Mouse (Mus musculus) kidney, postnatal 0 days (tissue): ENCODE measurements around the gene Cldn13. TPM values are rescaled to one million over a fixed set of nuclear protein-coding genes. Genes with fewer than 3 reads are reported as not detected.

ENCODE experiments used
- ATAC-seq: fragments of 200-750 bp; cut with Nextera tagmentation; replicated peaks from 2 replicates; pipeline ENCODE4 v1.8.0; 2017; ENCODE audit warnings: low read depth, moderate number of reproducible peaks, moderate TSS enrichment, moderate library complexity; ENCODE audit not compliant: low FRiP score
- DNase-seq: peaks from one replicate; pipeline ENCODE4 v3.0.0-alpha.2; 2016; ENCODE audit warnings: low spot score
- H3K27ac ChIP-seq: fragments of 300-500 bp; sonication (generic); 2 replicates; pipeline ENCODE4 v1.5.1; 2014; ENCODE audit warnings: mild to moderate bottlenecking
- H3K27me3 ChIP-seq: fragments of 300-500 bp; sonication (generic); 2 replicates; pipeline ENCODE4 v1.6.1; 2014; ENCODE audit warnings: low read length, mixed read lengths; ENCODE audit not compliant: insufficient read depth
- H3K36me3 ChIP-seq: fragments of 300-500 bp; sonication (generic); 2 replicates; pipeline ENCODE4 v1.6.1; 2014; ENCODE audit warnings: low read length, mixed read lengths; ENCODE audit not compliant: insufficient read depth
- H3K4me1 ChIP-seq: fragments of 300-500 bp; sonication (generic); replicated peaks from 2 replicates; pipeline ENCODE4 v1.6.1; 2014; ENCODE audit warnings: antibody characterized with exemption, low read length, mixed read lengths; ENCODE audit not compliant: insufficient read depth
- H3K4me2 ChIP-seq: fragments of 300-500 bp; sonication (generic); 2 replicates; pipeline ENCODE4 v1.6.1; 2014; ENCODE audit warnings: mild to moderate bottlenecking, low read length, moderate library complexity, mixed read lengths
- H3K4me3 ChIP-seq: fragments of 300-500 bp; sonication (generic); replicated peaks from 2 replicates; pipeline ENCODE4 v1.5.1; 2014; ENCODE audit warnings: low read depth, low read length
- H3K9ac ChIP-seq: fragments of 300-500 bp; sonication (generic); 2 replicates; pipeline ENCODE4 v1.6.1; 2014; ENCODE audit warnings: low read depth, low read length
- H3K9me3 ChIP-seq: fragments of 300-500 bp; sonication (generic); replicated peaks from 2 replicates; pipeline ENCODE4 v1.6.1; 2016; ENCODE audit warnings: low read length, inconsistent platforms, mixed read lengths
- CTCF ChIP-seq: IDR thresholded peaks from 2 replicates; pipeline ENCODE4 v1.5.1; 2016; ENCODE audit warnings: antibody characterized with exemption, low read depth, mild to moderate bottlenecking, moderate library complexity
- WGBS: fragments of 180-500 bp; shearing (Covaris S2); extraction: QIAGEN DNeasy Blood & Tissue Kit; methylation state at CpG from one replicate; pipeline ENCODE4 v1.1.7; 2014; 5-methylcytosine and 5-hydroxymethylcytosine counted together
- polyA plus RNA-seq: library from polyadenylated mRNA; unstranded; fragments of >200 nt; fragmentation: Nextera tagmentation; extraction: Ambion mirVana; gene quantifications from 2 replicates; pipeline ENCODE4 v1.2.1, GENCODE M21; 2015

Cldn13 gene
- polyA plus RNA-seq, 1 experiment from 2014 or later = 0.14 TPM

GRCm38 (mm10) chr5:134892717-134893116 is 22.6 kb downstream of the Cldn13 start:
- Histone ChIP-seq H3K9ac (no peak overlapping the region), H3K9me3 (no peaks in the 10 kb centered on the region), H3K4me1 (no peaks in the 10 kb centered on the region), H3K36me3 (no peaks in the 10 kb centered on the region), H3K27me3 (no peaks in the 10 kb centered on the region), H3K27ac (no peak overlapping the region), H3K4me2 (no peak overlapping the region), H3K4me3 (no peak overlapping the region)
- 86% methylated on average over 5 of the region's 5 CpGs for WGBS
- no peak for DNase-seq
- no peak for ATAC-seq
- no peak; the same call in 1 of the 2 replicates for TF ChIP-seq CTCF

- 76% methylated on average over 8 of the region's 8 CpGs for WGBS
- no peak for ATAC-seq
- H3K27me3 ChIP-seq = no peaks in the 10 kb centered on the region
- H3K4me1 ChIP-seq = no peaks in the 10 kb centered on the region
- no peak overlapping the region for H3K9ac ChIP-seq
- no peaks in the 10 kb centered on the region for H3K9me3 ChIP-seq
- H3K4me2 ChIP-seq = no peak overlapping the region
- DNase-seq = peak; percentile 43
- TF ChIP-seq CTCF = no peak
- H3K4me3 ChIP-seq = no peak overlapping the region
- H3K27ac ChIP-seq = peak overlapping the region; percentile 11; the same call in 1 of the 2 replicates
- H3K36me3 ChIP-seq = no peaks in the 10 kb centered on the region
Observed at GRCm38 (mm10) chr5:134891552-134891951, 23.8 kb downstream of the Cldn13 start.

DNA sequence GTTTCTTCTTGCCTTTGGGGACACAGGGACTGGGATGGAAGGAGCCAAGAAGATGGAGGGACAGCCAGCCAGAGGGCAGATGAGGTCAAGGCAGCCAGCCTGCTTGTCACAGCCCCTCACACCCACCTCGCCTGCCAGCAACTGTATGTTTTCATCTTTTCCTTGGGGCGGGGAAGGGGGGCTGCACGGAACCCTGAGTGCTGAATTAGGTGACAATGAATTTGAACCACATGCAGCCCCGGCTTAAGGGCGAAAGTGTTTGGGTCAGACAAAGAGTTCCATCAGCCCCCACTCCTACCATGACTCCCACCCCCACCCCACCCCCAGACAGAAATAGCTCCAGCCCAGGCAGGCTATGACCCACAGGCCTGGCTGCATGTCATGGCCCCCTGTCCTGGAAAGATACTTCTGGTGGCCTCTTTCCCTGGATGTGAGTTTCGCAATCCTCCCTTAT is 24.7 kb downstream of the Cldn13 start:
- Histone ChIP-seq H3K4me3 (no peak overlapping the region), H3K4me1 (no peaks in the 10 kb centered on the region), H3K9ac (no peak overlapping the region), H3K36me3 (no peaks in the 10 kb centered on the region), H3K27me3 (no peaks in the 10 kb centered on the region), H3K4me2 (no peak overlapping the region), H3K27ac (peak overlapping the region; percentile 11; the same call in 1 of the 2 replicates), H3K9me3 (no peaks in the 10 kb centered on the region)
- TF ChIP-seq CTCF = no peak
- WGBS = 84% methylated on average over 6 of the region's 6 CpGs
- DNase-seq (no peak), ATAC-seq (no peak)

- no peak for TF ChIP-seq CTCF
- ATAC-seq (no peak), DNase-seq (no peak)
- H3K36me3 ChIP-seq = no peaks in the 10 kb centered on the region
- no peaks in the 10 kb centered on the region for H3K9me3 ChIP-seq
- 0 out of 2 replicates have a peak overlapping the region, but pooled peaks have one; percentile 48 for H3K27ac ChIP-seq
- H3K9ac ChIP-seq = no peak overlapping the region
- no peaks in the 10 kb centered on the region for H3K4me1 ChIP-seq
- no peaks in the 10 kb centered on the region for H3K27me3 ChIP-seq
- WGBS = 82% methylated on average over 7 of the region's 7 CpGs
- H3K4me3 ChIP-seq = no peak overlapping the region
- no peak overlapping the region for H3K4me2 ChIP-seq
Observed at GRCm38 (mm10) chr5:134888505-134888904, 26.8 kb downstream of the Cldn13 start.

DNA sequence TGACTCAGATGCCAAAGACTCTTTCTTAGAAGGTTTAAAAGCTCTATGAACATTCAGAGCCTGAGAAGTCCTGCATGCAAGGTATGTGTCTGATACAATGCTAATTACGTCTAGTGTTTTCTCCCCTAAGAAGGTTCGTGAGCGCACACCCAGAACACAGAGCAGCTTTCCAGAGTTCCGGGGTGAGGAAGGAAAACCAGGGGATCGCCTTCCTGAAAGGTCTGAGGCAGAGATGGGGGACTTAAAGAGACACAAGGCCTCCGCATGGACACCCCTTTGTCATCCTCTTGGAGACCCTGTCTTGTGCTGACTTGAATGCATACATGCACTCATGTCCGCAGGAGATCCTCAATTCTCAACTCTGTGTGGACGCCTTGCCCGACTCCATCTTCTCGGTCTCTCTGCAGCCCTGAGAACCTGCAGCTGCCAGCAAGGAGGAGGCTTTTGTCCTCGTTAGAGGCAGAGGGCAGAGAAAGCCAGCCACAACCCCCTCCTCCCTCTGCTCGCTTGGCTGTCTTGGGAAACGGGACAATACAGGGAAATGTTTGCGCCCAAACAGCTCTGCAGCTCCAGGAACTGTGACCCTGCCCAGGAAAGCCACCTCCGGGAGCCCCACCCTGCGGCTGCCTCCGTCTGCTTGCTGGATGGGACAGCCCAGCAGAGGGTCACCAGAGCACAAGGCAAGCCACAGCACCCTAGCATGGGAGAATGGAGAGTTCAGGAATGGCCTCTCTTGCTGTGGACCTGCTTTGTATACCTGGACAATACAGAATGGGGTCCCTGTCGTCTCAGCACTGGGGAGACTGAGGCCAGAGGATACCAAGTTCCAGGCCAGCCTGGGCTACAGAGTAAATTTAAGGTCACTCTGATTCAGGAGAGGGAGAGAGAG is 27.6 kb downstream of the Cldn13 start:
- WGBS = 52% methylated on average over 18 of the region's 18 CpGs
- DNase-seq = peak; percentile 64
- peak overlapping the region; percentile 76 for H3K27ac ChIP-seq

GRCm38 (mm10) chr5:134883077-134883476 is 32.2 kb downstream of the Cldn13 start:
- Histone ChIP-seq H3K4me2 (no peak overlapping the region), H3K4me3 (no peak overlapping the region), H3K27ac (no peak overlapping the region), H3K9me3 (no peaks in the 10 kb centered on the region), H3K36me3 (no peaks in the 10 kb centered on the region), H3K4me1 (no peaks in the 10 kb centered on the region), H3K27me3 (no peaks in the 10 kb centered on the region), H3K9ac (no peak overlapping the region)
- TF ChIP-seq CTCF = no peak
- WGBS = 53% methylated on average over 3 of the region's 3 CpGs
- DNase-seq (no peak), ATAC-seq (no peak)

More for the DNA sequence above, 27.6 kb downstream of the Cldn13 start:
- no peak overlapping the region for H3K9ac ChIP-seq
- no peak for TF ChIP-seq CTCF
- H3K4me1 ChIP-seq = no peaks in the 10 kb centered on the region
- no peaks in the 10 kb centered on the region for H3K9me3 ChIP-seq
- no peaks in the 10 kb centered on the region for H3K36me3 ChIP-seq
- no peak for ATAC-seq
- H3K4me2 ChIP-seq = no peak overlapping the region
- no peaks in the 10 kb centered on the region for H3K27me3 ChIP-seq
- H3K4me3 ChIP-seq = no peak overlapping the region
